Mouse (Mus musculus) kidney, postnatal 0 days (tissue): ENCODE measurements around the gene Myo18a. TPM values are rescaled to one million over a fixed set of nuclear protein-coding genes. Genes with fewer than 3 reads are reported as not detected.

Source experiments
- ATAC-seq: fragments of 200-750 bp; cut with Nextera tagmentation; replicated peaks from 2 replicates; pipeline ENCODE4 v1.8.0; 2017; ENCODE audit warnings: low read depth, moderate number of reproducible peaks, moderate TSS enrichment, moderate library complexity; ENCODE audit not compliant: low FRiP score
- DNase-seq: peaks from one replicate; pipeline ENCODE4 v3.0.0-alpha.2; 2016; ENCODE audit warnings: low spot score
- H3K27ac ChIP-seq: fragments of 300-500 bp; sonication (generic); 2 replicates; pipeline ENCODE4 v1.5.1; 2014; ENCODE audit warnings: mild to moderate bottlenecking
- H3K27me3 ChIP-seq: fragments of 300-500 bp; sonication (generic); 2 replicates; pipeline ENCODE4 v1.6.1; 2014; ENCODE audit warnings: low read length, mixed read lengths; ENCODE audit not compliant: insufficient read depth
- H3K36me3 ChIP-seq: fragments of 300-500 bp; sonication (generic); 2 replicates; pipeline ENCODE4 v1.6.1; 2014; ENCODE audit warnings: low read length, mixed read lengths; ENCODE audit not compliant: insufficient read depth
- H3K4me1 ChIP-seq: fragments of 300-500 bp; sonication (generic); replicated peaks from 2 replicates; pipeline ENCODE4 v1.6.1; 2014; ENCODE audit warnings: antibody characterized with exemption, low read length, mixed read lengths; ENCODE audit not compliant: insufficient read depth
- H3K4me2 ChIP-seq: fragments of 300-500 bp; sonication (generic); 2 replicates; pipeline ENCODE4 v1.6.1; 2014; ENCODE audit warnings: mild to moderate bottlenecking, low read length, moderate library complexity, mixed read lengths
- H3K4me3 ChIP-seq: fragments of 300-500 bp; sonication (generic); replicated peaks from 2 replicates; pipeline ENCODE4 v1.5.1; 2014; ENCODE audit warnings: low read depth, low read length
- H3K9ac ChIP-seq: fragments of 300-500 bp; sonication (generic); 2 replicates; pipeline ENCODE4 v1.6.1; 2014; ENCODE audit warnings: low read depth, low read length
- H3K9me3 ChIP-seq: fragments of 300-500 bp; sonication (generic); replicated peaks from 2 replicates; pipeline ENCODE4 v1.6.1; 2016; ENCODE audit warnings: low read length, inconsistent platforms, mixed read lengths
- CTCF ChIP-seq: IDR thresholded peaks from 2 replicates; pipeline ENCODE4 v1.5.1; 2016; ENCODE audit warnings: antibody characterized with exemption, low read depth, mild to moderate bottlenecking, moderate library complexity
- WGBS: fragments of 180-500 bp; shearing (Covaris S2); extraction: QIAGEN DNeasy Blood & Tissue Kit; methylation state at CpG from one replicate; pipeline ENCODE4 v1.1.7; 2014; 5-methylcytosine and 5-hydroxymethylcytosine counted together
- polyA plus RNA-seq: library from polyadenylated mRNA; unstranded; fragments of >200 nt; fragmentation: Nextera tagmentation; extraction: Ambion mirVana; gene quantifications from 2 replicates; pipeline ENCODE4 v1.2.1, GENCODE M21; 2015

The Myo18a gene
- polyA plus RNA-seq, 1 experiment from 2014 or later, result 26.5 TPM

GRCm38 (mm10) chr11:77827241-77827995 lies 64.4 kb downstream of the Myo18a start:
- Histone ChIP-seq H3K36me3 (peaks cover 48% of the 10 kb centered on the region), H3K4me2 (no peak overlapping the region), H3K9me3 (no peaks in the 10 kb centered on the region), H3K4me1 (no peaks in the 10 kb centered on the region), H3K27me3 (no peaks in the 10 kb centered on the region), H3K4me3 (no peak overlapping the region), H3K27ac (no peak overlapping the region), H3K9ac (no peak overlapping the region)
- ATAC-seq, result peak; percentile 44; the same call in 1 of the 2 replicates
- peak; percentile 79 for DNase-seq
- 56% methylated on average over 18 of the region's 18 CpGs for WGBS
- TF ChIP-seq CTCF, result peak; percentile 98

DNA sequence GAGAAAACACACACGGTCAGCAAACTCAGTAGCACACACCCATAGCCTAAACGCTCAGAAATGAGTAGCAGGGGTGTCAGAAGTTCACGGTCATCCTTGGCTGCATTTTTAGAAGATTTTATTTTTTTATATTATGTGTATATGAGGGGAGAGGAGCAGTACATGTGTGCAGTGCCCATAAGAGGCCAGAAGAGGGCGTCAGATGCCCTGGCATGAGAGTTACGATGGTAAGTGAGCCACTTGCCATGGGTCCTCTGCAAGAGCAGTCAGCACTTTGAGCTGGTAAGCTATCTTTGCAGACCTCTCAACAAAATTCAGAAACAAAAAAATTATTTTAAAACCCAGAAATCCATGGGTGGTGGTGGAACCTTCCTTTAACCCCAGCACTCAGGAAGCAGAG lies 65.1 kb downstream of the Myo18a start:
- TF ChIP-seq CTCF, result peak; percentile 47
- WGBS, result 87% methylated on average over 5 of the region's 5 CpGs
- H3K4me2 ChIP-seq, result no peak overlapping the region
- no peak overlapping the region for H3K4me3 ChIP-seq
- H3K27ac ChIP-seq, result no peak overlapping the region
- ATAC-seq (no peak), DNase-seq (no peak)
- no peaks in the 10 kb centered on the region for H3K27me3 ChIP-seq
- H3K36me3 ChIP-seq, result peaks cover 52% of the 10 kb centered on the region
- no peaks in the 10 kb centered on the region for H3K4me1 ChIP-seq
- no peak overlapping the region for H3K9ac ChIP-seq
- H3K9me3 ChIP-seq, result no peaks in the 10 kb centered on the region

DNA sequence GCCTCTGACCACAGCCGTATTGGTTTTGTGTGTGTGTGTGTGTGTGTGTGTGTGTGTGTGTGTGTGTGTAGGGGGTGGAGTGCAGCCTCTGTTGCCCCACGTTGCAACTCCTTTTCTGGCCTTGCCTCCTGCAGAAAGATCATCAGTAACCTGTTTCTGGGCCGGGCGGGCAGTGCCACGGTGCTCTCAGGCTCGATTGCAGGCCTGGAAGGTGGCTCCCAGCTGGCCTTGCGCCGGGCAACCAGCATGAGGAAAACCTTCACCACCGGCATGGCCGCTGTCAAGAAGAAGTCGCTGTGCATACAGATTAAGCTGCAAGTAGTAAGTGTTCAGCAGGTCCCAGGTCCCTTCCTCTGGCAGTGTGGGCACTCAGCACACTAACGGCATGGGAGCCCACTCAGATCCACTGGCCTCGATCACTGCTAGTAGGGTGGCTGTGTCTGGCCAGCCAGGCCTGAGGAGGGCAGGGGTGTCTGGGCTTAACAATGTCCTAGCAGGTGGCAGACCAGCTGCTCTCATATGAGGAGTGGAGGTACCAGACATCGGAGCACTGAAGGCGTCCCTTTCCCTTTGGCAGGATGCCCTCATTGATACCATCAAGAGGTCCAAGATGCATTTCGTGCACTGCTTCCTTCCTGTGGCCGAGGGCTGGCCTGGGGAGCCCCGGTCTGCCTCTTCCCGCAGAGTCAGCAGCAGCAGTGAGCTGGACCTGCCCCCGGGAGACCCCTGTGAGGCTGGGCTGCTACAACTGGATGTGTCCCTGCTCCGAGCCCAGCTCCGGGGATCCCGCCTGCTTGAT lies 66.2 kb downstream of the Myo18a start:
- Histone ChIP-seq H3K27ac (no peak overlapping the region), H3K9me3 (no peaks in the 10 kb centered on the region), H3K4me3 (no peak overlapping the region), H3K9ac (no peak overlapping the region), H3K4me2 (no peak overlapping the region), H3K36me3 (peaks cover 43% of the 10 kb centered on the region), H3K27me3 (no peaks in the 10 kb centered on the region), H3K4me1 (no peaks in the 10 kb centered on the region)
- WGBS, result 76% methylated on average over 23 of the region's 23 CpGs
- no peak for DNase-seq
- no peak for ATAC-seq
- TF ChIP-seq CTCF, result no peak

- Histone ChIP-seq H3K36me3 (peaks cover 44% of the 10 kb centered on the region; the same call in 1 of the 2 replicates), H3K9me3 (no peaks in the 10 kb centered on the region), H3K4me3 (no peak overlapping the region), H3K4me2 (no peak overlapping the region), H3K27ac (no peak overlapping the region), H3K9ac (no peak overlapping the region), H3K4me1 (no peaks in the 10 kb centered on the region), H3K27me3 (no peaks in the 10 kb centered on the region)
- TF ChIP-seq CTCF, result no peak
- no peak for ATAC-seq
- no peak for DNase-seq
- 73% methylated on average over 7 of the region's 7 CpGs for WGBS
These were observed 67.8 kb downstream of the Myo18a start for GRCm38 (mm10) chr11:77830875-77831274.

GRCm38 (mm10) chr11:77832541-77832940 lies 69.5 kb downstream of the Myo18a start:
- Histone ChIP-seq H3K9me3 (no peaks in the 10 kb centered on the region), H3K27me3 (no peaks in the 10 kb centered on the region), H3K4me2 (no peak overlapping the region), H3K9ac (no peak overlapping the region), H3K4me3 (no peak overlapping the region), H3K36me3 (peaks cover 53% of the 10 kb centered on the region), H3K4me1 (no peaks in the 10 kb centered on the region), H3K27ac (no peak overlapping the region)
- no peak for TF ChIP-seq CTCF
- ATAC-seq (no peak), DNase-seq (no peak)
- 93% methylated on average over 4 of the region's 4 CpGs for WGBS

GRCm38 (mm10) chr11:77835109-77835508 lies 72.1 kb downstream of the Myo18a start:
- 86% methylated on average over 3 of the region's 3 CpGs for WGBS
- no peak for ATAC-seq
- no peak for DNase-seq
- no peak overlapping the region for H3K4me2 ChIP-seq
- no peak overlapping the region for H3K4me3 ChIP-seq
- no peak overlapping the region for H3K9ac ChIP-seq
- H3K36me3 ChIP-seq, result peaks cover 51% of the 10 kb centered on the region; the same call in 1 of the 2 replicates
- H3K9me3 ChIP-seq, result no peaks in the 10 kb centered on the region
- H3K27ac ChIP-seq, result no peak overlapping the region
- H3K27me3 ChIP-seq, result no peaks in the 10 kb centered on the region
- TF ChIP-seq CTCF, result peak; percentile 53
- no peaks in the 10 kb centered on the region for H3K4me1 ChIP-seq
